In genomic region chr17:25810890-25811289, GRCm38 (mm10) we compare ENCODE assay signal across 18 mouse cellular contexts. TPM values are rescaled to one million over a fixed set of nuclear protein-coding genes. Genes with fewer than 3 reads are reported as not detected.
DNase-seq lines count a peak whose midpoint lies in the region; ATAC-seq and TF ChIP-seq lines count a peak whose summit lies in the region.
"Had no signal": no experiment of that assay in that cellular context is flagged by ENCODE, and none has a peak within 500 bp of the region (broad histone marks: within the 10 kb centered on the region; RNA-seq: fewer than 3 reads in every experiment).

No protein-coding gene starts in this region.

- no peaks in the 10 kb centered on the region for H3K9me3 ChIP-seq in forebrain, embryonic 11.5 days (ENCODE audit: control insufficient read depth, low read length)
- no peaks in the 10 kb centered on the region for H3K9me3 ChIP-seq in hindbrain, embryonic 13.5 days
- H3K9me3 ChIP-seq in midbrain, postnatal 0 days (ENCODE audit: low read length): no peaks in the 10 kb centered on the region
- H3K9me3 ChIP-seq in liver, postnatal 0 days (ENCODE audit: low read length): no peaks in the 10 kb centered on the region
- H3K9me3 ChIP-seq: embryonic facial prominence, embryonic 13.5 days had no signal

- peak; percentile 63 for DNase-seq in cerebellum, adult 9-10 months
- no peak for DNase-seq in cerebellum, postnatal 25 days
- peak; percentile 47 for DNase-seq in forebrain, embryonic 11.5 days (ENCODE audit: low spot score)
- DNase-seq in midbrain, postnatal 0 days (ENCODE audit: low spot score): no peak
- DNase-seq in gastrocnemius, adult 2 months: no peak
- DNase-seq in liver, postnatal 0 days: no peak
- DNase-seq in kidney, postnatal 14 days: no peak
- DNase-seq: heart, postnatal 14 days; kidney, postnatal 36 days; lung, adult 2 months; retina, postnatal 1 day; thymus, postnatal 4 days had no signal

- ATAC-seq in forebrain, embryonic 11.5 days (replicated peaks; ENCODE audit: low FRiP score): no peak
- ATAC-seq in hindbrain, embryonic 13.5 days (ENCODE audit: low FRiP score): no peak
- ATAC-seq in midbrain, postnatal 0 days (ENCODE audit: low FRiP score): no peak
- ATAC-seq in liver, postnatal 0 days: no peak
- ATAC-seq: intestine, postnatal 0 days; Patski had no signal

- no peak for TF ChIP-seq EP300 in liver, postnatal 0 days (IDR thresholded peaks at IDR 0.05; ENCODE audit: low read depth)

- intact Hi-C loops in gastrocnemius, adult 2 months (cut with DNase I): no loop called here

- H3K4me1 ChIP-seq in forebrain, embryonic 11.5 days (replicated peaks; ENCODE audit: control insufficient read depth, insufficient read depth, low read length): peaks cover 9% of the 10 kb centered on the region
- H3K4me1 ChIP-seq in hindbrain, embryonic 13.5 days (replicated peaks): peaks cover 53% of the 10 kb centered on the region
- H3K4me1 ChIP-seq in midbrain, postnatal 0 days (ENCODE audit: insufficient read depth, low read length): peaks cover 18% of the 10 kb centered on the region
- peaks cover 12% of the 10 kb centered on the region; the same call in 1 of the 2 replicates for H3K4me1 ChIP-seq in liver, postnatal 0 days (ENCODE audit: insufficient read depth)

- no peaks in the 10 kb centered on the region for H3K27me3 ChIP-seq in forebrain, embryonic 11.5 days (ENCODE audit: control insufficient read depth, insufficient read depth, low read length)
- peaks cover 3% of the 10 kb centered on the region; the same call in 1 of the 2 replicates for H3K27me3 ChIP-seq in hindbrain, embryonic 13.5 days
- no peaks in the 10 kb centered on the region for H3K27me3 ChIP-seq in midbrain, postnatal 0 days (ENCODE audit: insufficient read depth, low read length)
- peaks cover 65% of the 10 kb centered on the region for H3K27me3 ChIP-seq in liver, postnatal 0 days (ENCODE audit: insufficient read depth, low read length)

- no peak overlapping the region for H3K4me3 ChIP-seq in forebrain, embryonic 11.5 days (ENCODE audit: low read depth, low read length)
- H3K4me3 ChIP-seq in hindbrain, embryonic 13.5 days: peak overlapping the region; percentile 86
- no peak overlapping the region; the same call in 1 of the 2 replicates for H3K4me3 ChIP-seq in midbrain, postnatal 0 days (ENCODE audit: low read depth, low read length)
- no peak overlapping the region for H3K4me3 ChIP-seq in gastrocnemius, adult 2 months
- H3K4me3 ChIP-seq in liver, postnatal 0 days (ENCODE audit: low read depth, low read length): no peak overlapping the region
- H3K4me3 ChIP-seq: embryonic facial prominence, embryonic 13.5 days had no signal

- H3K9ac ChIP-seq in forebrain, embryonic 11.5 days (ENCODE audit: low read length): no peak overlapping the region
- H3K9ac ChIP-seq in hindbrain, embryonic 13.5 days: peak overlapping the region; percentile 98
- H3K9ac ChIP-seq in midbrain, postnatal 0 days (replicated peaks; ENCODE audit: low read length, poor library complexity, severe bottlenecking): peak overlapping the region; percentile 36; the same call in 1 of the 2 replicates
- H3K9ac ChIP-seq in liver, postnatal 0 days (replicated peaks): no peak overlapping the region
- H3K9ac ChIP-seq: embryonic facial prominence, embryonic 13.5 days had no signal

- TF ChIP-seq CTCF in midbrain, postnatal 0 days (IDR thresholded peaks at IDR 0.05): no peak
- no peak for TF ChIP-seq CTCF in gastrocnemius, adult 2 months (IDR thresholded peaks at IDR 0.05)
- no peak for TF ChIP-seq CTCF in liver, postnatal 0 days (IDR thresholded peaks at IDR 0.05; ENCODE audit: low read depth)

- H3K36me3 ChIP-seq in forebrain, embryonic 11.5 days (ENCODE audit: control insufficient read depth, insufficient read depth, low read length): no peaks in the 10 kb centered on the region
- H3K36me3 ChIP-seq in hindbrain, embryonic 13.5 days: no peaks in the 10 kb centered on the region
- H3K36me3 ChIP-seq in midbrain, postnatal 0 days (ENCODE audit: insufficient read depth, low read length): 0 out of 2 replicates have a peak, but pooled peaks cover 3% of the 10 kb centered on the region
- no peaks in the 10 kb centered on the region for H3K36me3 ChIP-seq in liver, postnatal 0 days (replicated peaks; ENCODE audit: insufficient read depth, low read length)
- H3K36me3 ChIP-seq: embryonic facial prominence, embryonic 13.5 days had no signal

- H3K4me2 ChIP-seq in forebrain, embryonic 11.5 days (ENCODE audit: low read depth, low read length, severe bottlenecking): no peak overlapping the region
- peak overlapping the region; percentile 95 for H3K4me2 ChIP-seq in hindbrain, embryonic 13.5 days
- H3K4me2 ChIP-seq in midbrain, postnatal 0 days (ENCODE audit: low read depth, low read length, poor library complexity, severe bottlenecking): peak overlapping the region; percentile 96
- H3K4me2 ChIP-seq in liver, postnatal 0 days (ENCODE audit: low read depth, low read length): no peak overlapping the region

- no peak overlapping the region for H3K27ac ChIP-seq in forebrain, embryonic 11.5 days (ENCODE audit: low read depth, low read length)
- H3K27ac ChIP-seq in hindbrain, embryonic 13.5 days: no peak overlapping the region
- no peak overlapping the region for H3K27ac ChIP-seq in midbrain, postnatal 0 days (ENCODE audit: low read depth, low read length)
- no peak overlapping the region for H3K27ac ChIP-seq in gastrocnemius, adult 2 months
- no peak overlapping the region for H3K27ac ChIP-seq in liver, postnatal 0 days (ENCODE audit: low read depth)
- H3K27ac ChIP-seq: embryonic facial prominence, embryonic 13.5 days had no signal

- WGBS in forebrain, embryonic 11.5 days: 82% methylated on average over 4 of the region's 4 CpGs
- 76% methylated on average over 4 of the region's 4 CpGs for WGBS in hindbrain, embryonic 13.5 days
- WGBS in midbrain, postnatal 0 days: 73% methylated on average over 4 of the region's 4 CpGs
- WGBS in liver, postnatal 0 days (ENCODE audit: insufficient replicate concordance): 54% methylated on average over 4 of the region's 4 CpGs

RNA-seq across cellular contexts. Expression of gene Fbxl16, which starts 2.0 kb away (rescaled TPM):
- polyA plus RNA-seq in forebrain, embryonic 11.5 days (2014; fragmentation: Nextera tagmentation; extraction: Ambion mirVana): 13.6 and 14.4 TPM in 2 replicates
- polyA plus RNA-seq in hindbrain, embryonic 13.5 days (2015; fragmentation: Nextera tagmentation; extraction: Ambion mirVana): 29.1 and 32.4 TPM in 2 replicates
- 140 and 154 TPM in 2 replicates for total RNA-seq in midbrain, postnatal 0 days (2014; rRNA removed)
- polyA plus RNA-seq in midbrain, postnatal 0 days (2015; fragmentation: Nextera tagmentation; extraction: Ambion mirVana): 43.1 and 51.7 TPM in 2 replicates
- 1 to 10 TPM; 1.4 to 2.2 TPM for total RNA-seq in gastrocnemius, adult 2 months (2021)
- polyA plus RNA-seq in liver, postnatal 0 days (2015; fragmentation: Nextera tagmentation; extraction: Ambion mirVana): 0.05 TPM in 1 of 2 replicates, not detected in the other

RNA-seq across cellular contexts. Expression of gene Wdr24, which starts 12.5 kb away (rescaled TPM):
- polyA plus RNA-seq in forebrain, embryonic 11.5 days (2014; fragmentation: Nextera tagmentation; extraction: Ambion mirVana): 28.4 and 33.6 TPM in 2 replicates
- polyA plus RNA-seq in hindbrain, embryonic 13.5 days (2015; fragmentation: Nextera tagmentation; extraction: Ambion mirVana): 26.6 and 30.7 TPM in 2 replicates
- total RNA-seq in midbrain, postnatal 0 days (2014; rRNA removed): 33.4 and 37.6 TPM in 2 replicates
- 24.7 and 27.3 TPM in 2 replicates for polyA plus RNA-seq in midbrain, postnatal 0 days (2015; fragmentation: Nextera tagmentation; extraction: Ambion mirVana)
- total RNA-seq in gastrocnemius, adult 2 months (2021): 10 to 100 TPM in 1 of 2 experiments, 1 to 10 TPM in 1; 8.7 to 10.0 TPM
- polyA plus RNA-seq in liver, postnatal 0 days (2015; fragmentation: Nextera tagmentation; extraction: Ambion mirVana): 5.5 and 7.2 TPM in 2 replicates

RNA-seq across cellular contexts. Expression of gene Metrn, which starts 14.0 kb away (rescaled TPM):
- polyA plus RNA-seq in forebrain, embryonic 11.5 days (2014; fragmentation: Nextera tagmentation; extraction: Ambion mirVana): 20.3 and 23.3 TPM in 2 replicates
- polyA plus RNA-seq in hindbrain, embryonic 13.5 days (2015; fragmentation: Nextera tagmentation; extraction: Ambion mirVana): 45.4 and 57.6 TPM in 2 replicates
- 155 and 236 TPM in 2 replicates for total RNA-seq in midbrain, postnatal 0 days (2014; rRNA removed)
- polyA plus RNA-seq in midbrain, postnatal 0 days (2015; fragmentation: Nextera tagmentation; extraction: Ambion mirVana): 50.0 and 54.3 TPM in 2 replicates
- total RNA-seq in gastrocnemius, adult 2 months (2021): 10 to 100 TPM; 40.4 to 41.0 TPM
- 11.9 TPM in 2 replicates for polyA plus RNA-seq in liver, postnatal 0 days (2015; fragmentation: Nextera tagmentation; extraction: Ambion mirVana)

RNA-seq across cellular contexts. Expression of gene AC134908.4, which starts 15.4 kb away (rescaled TPM):
- not detected in 2 replicates for polyA plus RNA-seq in forebrain, embryonic 11.5 days (2014; fragmentation: Nextera tagmentation; extraction: Ambion mirVana)
- polyA plus RNA-seq in hindbrain, embryonic 13.5 days (2015; fragmentation: Nextera tagmentation; extraction: Ambion mirVana): 0.60 TPM in 1 of 2 replicates, not detected in the other
- total RNA-seq in midbrain, postnatal 0 days (2014; rRNA removed): not detected in 2 replicates
- 0.89 TPM in 1 of 2 replicates, not detected in the other for polyA plus RNA-seq in midbrain, postnatal 0 days (2015; fragmentation: Nextera tagmentation; extraction: Ambion mirVana)
- not detected for total RNA-seq in gastrocnemius, adult 2 months (2021)
- polyA plus RNA-seq in liver, postnatal 0 days (2015; fragmentation: Nextera tagmentation; extraction: Ambion mirVana): not detected in 2 replicates
- total RNA-seq: heart, postnatal 14 days had no signal
- polyA plus RNA-seq: embryonic facial prominence, embryonic 13.5 days; intestine, postnatal 0 days; myocyte; stomach, embryonic 16.5 days had no signal

RNA-seq across cellular contexts. Expression of gene Jmjd8, which starts 17.8 kb away (rescaled TPM):
- polyA plus RNA-seq in forebrain, embryonic 11.5 days (2014; fragmentation: Nextera tagmentation; extraction: Ambion mirVana): 50.6 and 59.2 TPM in 2 replicates
- 62.9 and 64.2 TPM in 2 replicates for polyA plus RNA-seq in hindbrain, embryonic 13.5 days (2015; fragmentation: Nextera tagmentation; extraction: Ambion mirVana)
- 39.1 and 46.2 TPM in 2 replicates for total RNA-seq in midbrain, postnatal 0 days (2014; rRNA removed)
- polyA plus RNA-seq in midbrain, postnatal 0 days (2015; fragmentation: Nextera tagmentation; extraction: Ambion mirVana): 43.8 and 45.9 TPM in 2 replicates
- 10 to 100 TPM; 11.5 to 13.0 TPM for total RNA-seq in gastrocnemius, adult 2 months (2021)
- 12.8 and 13.8 TPM in 2 replicates for polyA plus RNA-seq in liver, postnatal 0 days (2015; fragmentation: Nextera tagmentation; extraction: Ambion mirVana)

Comparison
In these comparisons a context has a peak if more than half of its experiments do, and no peak if none do; other contexts are left out.
1. DNase-seq: peak in cerebellum, adult 9-10 months (single experiment) and forebrain, embryonic 11.5 days (single experiment); none in cerebellum, postnatal 25 days (0 of 2), midbrain, postnatal 0 days (single experiment), gastrocnemius, adult 2 months (single experiment), liver, postnatal 0 days (single experiment) and kidney, postnatal 14 days (single experiment).
2. H3K4me2 ChIP-seq: peak in hindbrain, embryonic 13.5 days (single experiment) and midbrain, postnatal 0 days (single experiment); none in forebrain, embryonic 11.5 days (single experiment) and liver, postnatal 0 days (single experiment).
3. H3K9ac ChIP-seq: peak in hindbrain, embryonic 13.5 days (single experiment) and midbrain, postnatal 0 days (single experiment); none in forebrain, embryonic 11.5 days (single experiment) and liver, postnatal 0 days (single experiment).
4. RNA of gene Fbxl16, which starts 2.0 kb away (polyA plus RNA-seq): 43.1 to 51.7 TPM in midbrain, postnatal 0 days, 29.1 to 32.4 TPM in hindbrain, embryonic 13.5 days and 13.6 to 14.4 TPM in forebrain, embryonic 11.5 days; 0.05 TPM in liver, postnatal 0 days; every median in the first group is over 10 times any median in the second.